Mouse (Mus musculus): Measurements from ENCODE around the gene Myo1h.

DNA sequence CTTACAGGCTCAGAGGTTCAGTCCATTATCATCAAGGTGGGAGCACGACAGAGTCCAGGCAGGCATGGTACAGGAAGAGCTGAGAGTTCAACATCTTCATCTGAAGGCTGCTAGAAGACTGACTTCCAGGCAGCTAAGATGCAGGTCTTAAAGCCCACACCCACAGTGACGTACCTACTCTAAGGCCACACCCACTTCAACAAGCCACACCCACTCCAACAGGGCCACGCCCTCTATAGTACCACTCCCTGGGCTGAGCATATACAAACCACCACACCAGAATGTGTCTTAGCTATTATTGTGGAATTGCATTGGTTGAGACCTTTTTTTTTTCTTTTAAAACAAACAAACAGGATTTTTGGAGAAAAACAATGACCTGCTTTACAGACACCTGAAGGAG is 56.6 kb downstream of the Myo1h start:
- no peak for TF ChIP-seq CTCF (IDR thresholded peaks at IDR 0.05; ENCODE audit: extremely low read depth, insufficient read length, insufficient replicate concordance, low read depth, low read length)
- no peak for TF ChIP-seq POLR2A (IDR thresholded peaks at IDR 0.05; ENCODE audit: low read depth, low read length)
